Mouse (Mus musculus): Measurements from ENCODE around the gene B4galnt1.

The B4galnt1 gene

DNA sequence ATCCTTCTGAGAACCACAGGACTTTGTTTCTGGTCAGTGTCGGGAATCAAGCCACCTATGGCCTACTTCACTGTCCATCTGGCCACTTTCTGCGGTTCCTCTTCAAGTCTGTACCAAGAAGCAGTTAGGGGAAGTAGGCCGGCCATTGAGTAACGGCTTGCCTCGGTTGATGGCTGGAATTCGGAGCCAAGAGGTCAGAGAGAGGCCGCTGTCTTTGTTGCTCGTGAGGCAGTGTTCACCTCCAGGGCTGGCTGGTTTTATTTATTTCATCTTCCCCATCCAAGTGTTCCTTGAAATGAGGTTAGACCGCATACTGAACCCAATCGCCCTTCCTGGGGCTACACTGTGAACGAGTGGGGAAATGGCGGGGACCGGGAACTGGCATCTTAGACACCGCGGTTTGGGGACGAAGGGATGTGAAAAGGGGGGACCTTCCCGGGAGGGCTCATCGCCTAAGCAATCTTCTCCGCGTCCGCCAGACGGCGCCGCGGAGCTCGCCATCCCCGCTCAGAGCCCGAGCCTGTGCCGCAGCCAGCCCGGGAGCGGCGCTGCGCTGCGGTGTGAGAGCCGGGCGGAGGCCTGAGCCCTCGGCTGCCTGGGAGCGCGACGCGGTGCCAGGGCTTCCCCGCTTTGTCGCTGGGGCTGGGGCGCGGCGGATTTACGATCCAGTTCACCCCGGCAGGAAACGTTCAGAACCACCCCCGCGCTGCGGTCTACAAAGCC is at the start of gene B4galnt1:
B4galnt1 (plus strand) TSS at position 595 of the 723 bp plus-strand sequence.
- CTCF ChIA-PET: interaction anchor here (0.5 to 1.7 kb wide), 27 partner anchors 9 to 344 kb away, joined by 3 to 7 read pairs (median 4); partner anchors contain the start of genes Cdk4 (in 1 of the 4), Eef1akmt3 (in 1 of the 4), Os9 (in 1 of the 4) and Slc26a10 (in 1 of the 4)
- POLR2A ChIA-PET: interaction anchor here in 3 of 4 experiments (0.6 to 1.6 kb wide), 17 partner anchors 9 to 192 kb away, joined by 3 to 7 read pairs (median 4); partner anchors contain the start of genes Pip4k2c (in 1 of the 3), Slc26a10 (in 1 of the 3) and Tspan31 (in 1 of the 3)

GRCm38 (mm10) chr10:127118470-127118869 is 46.6 kb upstream of the B4galnt1 start:
- CTCF ChIA-PET: interaction anchor here in 2 of 4 experiments (0.6 to 1.4 kb wide), 2 partner anchors 46 to 85 kb away, joined by 3 read pairs; partner anchors contain the start of gene B4galnt1 (in 1 of the 2)
- POLR2A ChIA-PET: interaction anchor here in 2 of 4 experiments (0.6 to 1.7 kb wide), 3 partner anchors 15 to 493 kb away, joined by 3 to 4 read pairs (median 3); no protein-coding TSS in a partner anchor

DNA sequence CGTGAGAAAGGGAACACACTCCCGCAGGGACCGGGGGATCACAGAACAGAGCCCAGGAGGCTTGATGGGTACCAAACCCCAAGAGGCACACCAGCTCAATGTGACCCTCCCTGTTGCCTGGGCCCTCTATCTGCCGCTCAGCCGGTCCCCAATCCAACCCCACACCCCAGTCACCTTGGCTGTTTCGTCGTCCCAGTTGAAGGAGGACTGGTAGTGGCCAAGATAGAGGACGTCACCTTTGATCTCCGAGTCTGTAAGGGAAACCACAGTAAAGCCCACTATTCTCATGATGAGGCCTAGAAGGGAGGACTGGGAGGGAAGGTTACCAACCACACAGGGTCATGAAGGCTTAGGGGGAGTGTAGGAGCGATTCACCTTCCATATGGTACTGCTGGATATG is 45.8 kb upstream of the B4galnt1 start:
- CTCF ChIA-PET: interaction anchor here in 1 of 4 experiments (1.4 kb wide), 1 partner anchor 45 kb away, joined by 3 read pairs; the partner anchor contains the start of gene B4galnt1
- POLR2A ChIA-PET: interaction anchor here in 2 of 4 experiments (1.0 to 1.7 kb wide), 2 partner anchors 16 to 47 kb away, joined by 3 to 4 read pairs; no protein-coding TSS in a partner anchor

DNA sequence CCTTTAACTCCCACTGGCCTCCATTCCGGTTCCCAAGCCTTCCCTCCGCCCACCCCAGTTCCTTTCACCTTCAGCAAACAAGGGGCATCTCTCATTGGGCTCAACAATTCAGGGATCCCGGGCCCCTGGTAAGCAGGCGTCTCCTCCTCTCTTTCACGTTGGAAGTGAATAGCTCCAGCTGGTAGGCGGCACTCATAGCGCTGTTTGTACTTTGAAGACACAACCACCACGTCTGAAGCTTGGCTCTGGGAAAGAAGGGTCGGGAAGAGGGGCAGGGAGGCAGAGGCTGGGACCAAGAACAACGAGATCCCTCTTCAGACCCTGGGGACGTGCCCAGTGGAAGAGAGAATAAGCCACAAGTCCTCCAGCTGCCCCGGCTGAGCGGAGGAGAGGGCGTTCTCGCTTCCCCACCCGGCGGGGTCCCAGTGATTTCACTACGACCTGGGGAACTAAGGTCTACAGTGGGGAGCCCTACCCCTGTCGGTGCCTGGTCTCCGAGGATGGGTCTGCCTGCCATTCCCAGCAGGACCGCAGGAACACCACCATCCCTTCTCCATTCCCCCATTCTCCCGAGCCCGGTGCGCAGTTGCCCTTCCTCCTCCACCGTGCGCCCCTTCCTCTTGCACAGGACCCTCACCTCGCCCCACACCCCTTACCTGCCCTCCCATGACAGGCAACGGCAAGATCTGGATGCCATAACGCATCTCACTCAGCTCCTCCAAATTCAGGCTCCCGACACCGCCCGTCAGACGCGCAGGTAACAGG is 44.5 kb upstream of the B4galnt1 start:
- POLR2A ChIA-PET: interaction anchor here in 3 of 4 experiments (0.5 to 1.7 kb wide), 49 partner anchors 9 to 602 kb away, joined by 3 to 12 read pairs (median 3); partner anchors contain the start of genes Cdk4 (in 1 of the 3), Ctdsp2 (in 1 of the 3), Mars (in 1 of the 3) and Pip4k2c (in 1 of the 3)
- CTCF ChIA-PET: interaction anchor here in 3 of 4 experiments (0.5 to 1.8 kb wide), 26 partner anchors 9 to 992 kb away, joined by 3 to 10 read pairs (median 4); partner anchors contain the start of genes Agap2 (in 1 of the 3) and B4galnt1 (in 1 of the 3)

- POLR2A ChIA-PET: interaction anchor here in 3 of 4 experiments (0.5 to 1.7 kb wide), 50 partner anchors 8 to 602 kb away, joined by 3 to 12 read pairs (median 3); partner anchors contain the start of genes Cdk4 (in 1 of the 3), Ctdsp2 (in 1 of the 3), Dctn2 (in 1 of the 3) and Mars (in 1 of the 3)
Observed at GRCm38 (mm10) chr10:127121066-127121477, 44.0 kb upstream of the B4galnt1 start, which contains the start of gene Os9. TSS of gene Os9 (minus strand) at chr10:127121131.

GRCm38 (mm10) chr10:127122018-127122417 is 43.0 kb upstream of the B4galnt1 start:
- CTCF ChIA-PET: interaction anchor here in 2 of 4 experiments (0.6 to 4.4 kb wide), 7 partner anchors 49 to 391 kb away, joined by 3 to 40 read pairs (median 3); no protein-coding TSS in a partner anchor
- POLR2A ChIA-PET: interaction anchor here in 3 of 4 experiments (0.6 to 1.9 kb wide), 11 partner anchors 8 to 170 kb away, joined by 3 to 7 read pairs (median 5); partner anchors contain the start of gene Cdk4 (in 1 of the 3)

More at GRCm38 (mm10) chr10:127121066-127121477, 44.0 kb upstream of the B4galnt1 start, which contains the start of gene Os9:
- CTCF ChIA-PET: interaction anchor here in 3 of 4 experiments (0.5 to 1.8 kb wide), 28 partner anchors 8 to 992 kb away, joined by 3 to 10 read pairs (median 4); partner anchors contain the start of genes Agap2 (in 1 of the 3) and B4galnt1 (in 1 of the 3)

- POLR2A ChIA-PET: interaction anchor here in 3 of 4 experiments (1.0 to 1.9 kb wide), 16 partner anchors 9 to 190 kb away, joined by 3 to 7 read pairs (median 4); partner anchors contain the start of genes Cdk4 (in 1 of the 3) and Pip4k2c (in 1 of the 3)
- CTCF ChIA-PET: interaction anchor here (0.5 to 4.4 kb wide), 33 partner anchors 8 to 390 kb away, joined by 3 to 40 read pairs (median 4); partner anchors contain the start of genes B4galnt1 (in 2 of the 4) and Agap2 (in 1 of the 4)
Observed at GRCm38 (mm10) chr10:127122784-127123435, 42.1 kb upstream of the B4galnt1 start.

DNA sequence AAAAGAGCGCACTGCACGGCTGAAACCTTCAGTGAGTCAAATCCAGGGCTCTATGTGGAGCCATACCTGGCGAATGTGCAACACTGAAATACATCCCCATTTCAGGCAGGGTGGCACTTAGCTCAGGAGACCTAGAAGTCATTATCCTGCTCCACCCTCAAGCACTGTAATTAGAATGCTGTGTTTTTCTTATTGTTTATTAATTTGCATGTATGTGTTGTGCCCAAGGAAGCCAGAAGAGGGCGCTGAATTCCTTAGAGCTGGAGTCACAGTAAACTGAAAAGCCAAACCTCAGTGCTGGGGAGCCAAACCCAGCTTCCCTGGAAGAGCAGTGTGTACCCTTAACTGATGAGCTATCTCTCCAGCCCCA is 41.6 kb upstream of the B4galnt1 start:
- ChIA-PET CTCF (interaction anchor here (0.6 to 4.4 kb wide), 38 partner anchors 9 to 389 kb away, joined by 3 to 40 read pairs (median 4); partner anchors contain the start of genes B4galnt1 (in 2 of the 4), Agap2 (in 1 of the 4) and Mars (in 1 of the 4)), POLR2A (interaction anchor here in 3 of 4 experiments (0.6 to 1.9 kb wide), 17 partner anchors 8 to 190 kb away, joined by 3 to 7 read pairs (median 3); partner anchors contain the start of genes Mars (in 1 of the 3) and Pip4k2c (in 1 of the 3))

DNA sequence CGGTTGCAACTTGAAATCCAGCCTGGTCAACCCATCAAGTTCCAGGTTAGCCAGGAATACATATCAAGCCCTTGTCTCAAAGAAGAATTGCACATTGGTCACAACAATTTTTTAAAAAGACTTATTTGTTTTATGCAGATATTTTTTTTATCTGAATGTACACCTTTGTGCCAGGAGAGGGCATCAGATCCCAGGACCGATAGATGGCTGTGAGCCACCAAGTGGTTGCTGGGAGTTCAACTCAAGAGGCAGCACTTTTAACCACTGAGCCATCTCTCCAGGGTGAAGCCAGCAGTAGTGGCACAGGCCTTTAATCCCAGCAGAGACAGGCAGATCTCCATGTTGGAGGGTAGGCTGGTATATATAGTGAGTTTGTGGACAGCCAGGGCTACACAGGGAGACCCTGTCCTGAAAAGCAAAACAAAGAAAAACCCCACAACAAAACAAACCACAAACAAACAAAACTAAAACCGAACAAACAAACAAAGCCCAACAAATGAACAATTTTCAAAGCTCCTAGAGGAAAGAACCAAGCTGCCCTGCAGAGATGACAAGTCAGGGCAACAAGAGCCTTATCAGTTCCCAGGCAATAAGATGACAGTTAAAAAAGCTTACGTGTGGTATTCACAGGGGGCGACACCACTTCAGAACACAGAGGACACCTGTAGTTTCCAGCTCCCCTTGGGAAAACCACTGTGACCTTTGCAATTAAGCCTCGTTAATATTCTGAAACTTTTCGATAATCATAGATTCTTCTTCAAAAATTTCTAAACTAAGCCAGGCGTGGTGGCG is 39.6 kb upstream of the B4galnt1 start:
- ChIA-PET CTCF (interaction anchor here (0.6 to 4.4 kb wide), 11 partner anchors 10 to 388 kb away, joined by 3 to 40 read pairs (median 4); partner anchors contain the start of gene B4galnt1 (in 1 of the 4)), POLR2A (interaction anchor here in 2 of 4 experiments (0.6 to 2.7 kb wide), 4 partner anchors 16 to 224 kb away, joined by 3 to 6 read pairs (median 3); partner anchors contain the start of gene B4galnt1 (in 1 of the 2))

DNA sequence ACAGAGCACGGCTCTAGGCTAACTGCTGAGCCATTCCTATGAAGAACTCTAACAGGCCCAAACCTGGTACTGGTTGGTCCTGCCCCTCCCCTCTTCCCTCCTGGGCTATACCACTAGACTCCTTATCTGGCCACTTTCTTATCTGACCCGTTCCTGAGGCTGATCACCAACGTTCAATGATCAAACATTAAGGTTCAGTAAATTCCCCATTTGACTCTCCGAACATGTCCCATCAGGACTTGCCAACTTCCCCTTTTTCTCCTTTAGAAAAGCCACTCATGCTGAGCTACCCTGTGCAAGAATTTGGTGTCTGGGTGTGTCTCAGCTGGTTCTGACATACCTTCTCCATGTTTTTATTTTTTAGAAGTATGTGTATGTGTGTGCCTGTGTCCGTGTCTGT is 38.4 kb upstream of the B4galnt1 start:
- ChIA-PET CTCF (interaction anchor here in 2 of 4 experiments (0.6 to 1.8 kb wide), 4 partner anchors 16 to 212 kb away, joined by 3 to 4 read pairs (median 4); no protein-coding TSS in a partner anchor), POLR2A (interaction anchor here in 2 of 4 experiments (0.7 to 2.7 kb wide), 3 partner anchors 12 to 97 kb away, joined by 3 to 6 read pairs (median 3); partner anchors contain the start of gene B4galnt1 (in 1 of the 2))

GRCm38 (mm10) chr10:127127711-127128279 is 37.2 kb upstream of the B4galnt1 start:
- CTCF ChIA-PET: interaction anchor here in 2 of 4 experiments (0.8 to 1.1 kb wide), 3 partner anchors 17 to 223 kb away, joined by 3 read pairs; no protein-coding TSS in a partner anchor
- POLR2A ChIA-PET: interaction anchor here in 2 of 4 experiments (0.6 to 2.7 kb wide), 5 partner anchors 11 to 258 kb away, joined by 3 to 6 read pairs (median 3); partner anchors contain the start of gene B4galnt1 (in 1 of the 2)

- POLR2A ChIA-PET: interaction anchor here in 3 of 4 experiments (0.5 to 1.5 kb wide), 9 partner anchors 8 to 1127 kb away, joined by 3 to 6 read pairs (median 3); partner anchors contain the start of gene Os9 (in 1 of the 3)
- CTCF ChIA-PET: interaction anchor here in 3 of 4 experiments (0.6 to 0.9 kb wide), 6 partner anchors 9 to 224 kb away, joined by 3 to 4 read pairs (median 4); partner anchors contain the start of gene Os9 (in 1 of the 3)
Observed at GRCm38 (mm10) chr10:127129431-127129830, 35.6 kb upstream of the B4galnt1 start.

- CTCF ChIA-PET: interaction anchor here in 3 of 4 experiments (0.6 to 2.4 kb wide), 6 partner anchors 9 to 206 kb away, joined by 3 to 14 read pairs (median 4); no protein-coding TSS in a partner anchor
- POLR2A ChIA-PET: interaction anchor here in 2 of 4 experiments (0.6 to 2.8 kb wide), 12 partner anchors 9 to 227 kb away, joined by 3 to 8 read pairs (median 4); partner anchors contain the start of genes B4galnt1 (in 1 of the 2) and Os9 (in 1 of the 2)
Observed at GRCm38 (mm10) chr10:127132469-127132868, 32.6 kb upstream of the B4galnt1 start.

DNA sequence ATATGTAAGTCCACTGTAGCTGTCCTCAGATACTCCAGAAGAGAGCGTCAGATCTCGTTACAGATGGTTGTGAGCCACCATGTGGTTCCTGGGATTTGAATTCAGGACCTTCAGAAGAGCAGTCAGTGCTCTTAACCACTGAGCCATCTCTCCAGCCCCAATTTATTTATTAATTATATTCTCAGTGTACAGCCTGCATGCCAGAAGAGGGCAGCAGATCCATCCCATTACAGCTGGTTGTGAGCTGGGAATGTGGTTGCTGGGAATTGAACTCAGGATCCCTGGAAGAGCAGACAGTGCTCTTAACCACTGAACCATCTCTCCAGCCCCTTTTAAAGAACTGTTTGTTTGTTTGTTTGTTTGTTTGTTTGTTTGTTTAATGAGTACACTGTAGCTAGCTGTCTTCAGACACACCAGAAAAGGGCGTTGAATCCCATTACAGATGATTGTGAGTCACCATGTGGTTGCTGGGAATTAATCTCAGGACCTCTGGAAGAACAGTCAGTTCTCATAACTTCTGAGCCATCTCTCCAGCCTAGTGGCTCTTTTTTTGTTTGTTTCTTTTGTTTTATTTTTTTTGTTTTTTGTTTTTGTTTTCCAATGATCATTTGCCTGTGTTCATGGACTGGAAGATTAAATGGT is 30.5 kb upstream of the B4galnt1 start:
- CTCF ChIA-PET: interaction anchor here in 3 of 4 experiments (0.6 to 1.7 kb wide), 8 partner anchors 10 to 867 kb away, joined by 3 to 9 read pairs (median 3); partner anchors contain the start of gene Os9 (in 2 of the 3)

More for the DNA sequence above, 30.5 kb upstream of the B4galnt1 start:
- POLR2A ChIA-PET: interaction anchor here in 3 of 4 experiments (0.6 to 2.8 kb wide), 5 partner anchors 26 to 36 kb away, joined by 3 to 8 read pairs (median 3); partner anchors contain the start of gene B4galnt1 (in 1 of the 3)

All from embryonic stem cell, embryonic (primary cell).